Mouse (Mus musculus) skeletal muscle tissue, adult 2 months (tissue): ENCODE data around the gene Bub1.

Source experiments
- DNase-seq: peaks from one replicate; pipeline ENCODE4 v3.0.0-alpha.2; 2012; ENCODE audit warnings: low read depth, low spot score

Gene Bub1

DNA sequence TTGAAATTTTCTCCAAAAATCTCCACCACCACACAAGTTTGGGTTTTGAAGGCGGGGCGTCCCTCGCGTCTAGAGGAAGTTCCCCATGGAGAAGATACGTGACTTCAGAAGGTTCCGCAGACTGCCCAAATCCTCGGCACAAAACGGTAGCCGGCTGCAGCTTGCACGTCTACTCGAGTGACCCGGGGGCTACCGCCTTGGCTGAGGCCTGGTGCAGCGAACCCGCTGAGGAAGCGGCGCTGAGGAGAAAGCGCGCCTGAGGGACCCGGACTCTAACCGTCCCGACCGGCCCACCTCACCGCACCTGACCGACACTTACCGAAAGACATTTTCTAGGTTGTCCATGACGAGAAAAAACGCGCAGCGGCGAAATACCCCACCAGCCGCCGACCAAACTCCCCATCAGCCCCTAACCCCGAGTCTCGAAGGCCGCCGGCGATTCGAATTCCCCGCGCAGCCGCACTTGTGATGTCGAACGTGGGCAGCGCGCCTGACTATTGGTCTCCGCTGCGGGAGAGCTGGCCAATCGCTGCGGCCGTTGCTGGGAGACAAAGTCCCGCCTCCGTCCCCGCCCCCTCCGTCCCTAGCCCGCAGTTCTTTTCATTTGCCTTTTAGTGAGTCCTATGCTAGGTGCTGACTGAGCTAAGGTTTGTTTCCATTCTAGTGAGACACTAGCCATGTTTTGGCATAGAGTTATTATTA is at the start of gene Bub1:
Bub1 (minus strand) TSS at position 465 of the 702 bp plus-strand sequence.
- peak; percentile 90 for DNase-seq

GRCm38 (mm10) chr2:127881063-127881462 is 49.4 kb upstream of the Bub1 start:
- no peak for DNase-seq

- no peak for DNase-seq
These were observed 32.7 kb upstream of the Bub1 start for GRCm38 (mm10) chr2:127864381-127864780.

DNA sequence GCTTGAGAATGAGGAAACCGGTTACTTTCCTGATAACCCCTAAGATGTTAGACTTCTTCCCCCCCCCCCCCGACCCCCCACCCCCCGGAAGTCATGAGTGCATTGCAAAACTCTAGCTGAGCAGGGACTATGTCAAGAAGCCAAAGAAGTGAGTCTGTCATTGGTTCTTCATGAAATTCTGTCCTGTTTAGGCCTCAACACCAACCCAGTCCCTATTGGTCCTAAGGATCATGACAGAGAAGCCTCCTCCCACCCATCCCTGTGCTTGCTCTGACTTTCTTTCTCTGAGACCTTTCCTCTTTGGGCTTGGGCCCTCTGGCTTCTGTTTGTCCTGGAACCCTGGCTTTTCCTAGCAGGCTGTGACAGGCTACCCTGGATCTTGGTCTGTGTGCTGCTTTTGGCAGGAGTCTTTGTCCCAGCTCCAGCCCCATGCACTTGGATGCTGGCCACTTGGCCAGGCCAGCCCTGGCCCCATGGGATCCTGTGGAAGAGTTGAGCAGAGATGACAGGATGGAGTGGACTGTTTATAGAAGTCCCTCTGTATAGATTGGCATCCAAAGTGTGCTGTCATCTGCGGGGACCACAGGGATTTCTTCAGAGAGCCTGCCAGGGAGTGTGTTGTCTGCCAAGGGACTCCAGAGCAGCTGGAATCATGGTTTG is 22.8 kb upstream of the Bub1 start:
- peak; percentile 90 for DNase-seq

- DNase-seq, result peak; percentile 23
These were observed 18.7 kb upstream of the Bub1 start for GRCm38 (mm10) chr2:127850371-127850770.

DNA sequence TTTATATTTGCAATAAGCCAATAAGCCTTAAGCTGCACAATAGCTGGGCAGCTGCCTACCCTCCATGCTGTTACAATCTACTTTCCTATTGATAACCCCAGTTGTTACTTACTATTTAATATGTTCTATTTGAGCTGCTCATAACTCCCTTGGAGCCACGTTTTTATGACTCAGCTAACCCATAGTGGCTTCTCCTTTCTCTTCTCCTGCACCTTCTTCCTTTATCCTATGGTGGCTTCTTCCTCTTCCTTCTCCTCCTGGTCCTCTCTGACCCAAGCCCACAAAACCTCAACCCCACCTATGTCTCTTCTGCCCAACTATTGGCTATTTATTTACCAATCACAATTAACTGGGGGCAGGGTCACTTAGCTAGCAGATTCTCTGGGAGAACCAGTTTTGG is 14.9 kb upstream of the Bub1 start:
- DNase-seq, result no peak

- no peak for DNase-seq
These were observed 14.3 kb upstream of the Bub1 start for GRCm38 (mm10) chr2:127846008-127846407.

- DNase-seq, result peak; percentile 34
These were observed 13.8 kb upstream of the Bub1 start for GRCm38 (mm10) chr2:127845346-127845982.

GRCm38 (mm10) chr2:127842421-127842820 is 10.8 kb upstream of the Bub1 start:
- DNase-seq, result no peak

DNA sequence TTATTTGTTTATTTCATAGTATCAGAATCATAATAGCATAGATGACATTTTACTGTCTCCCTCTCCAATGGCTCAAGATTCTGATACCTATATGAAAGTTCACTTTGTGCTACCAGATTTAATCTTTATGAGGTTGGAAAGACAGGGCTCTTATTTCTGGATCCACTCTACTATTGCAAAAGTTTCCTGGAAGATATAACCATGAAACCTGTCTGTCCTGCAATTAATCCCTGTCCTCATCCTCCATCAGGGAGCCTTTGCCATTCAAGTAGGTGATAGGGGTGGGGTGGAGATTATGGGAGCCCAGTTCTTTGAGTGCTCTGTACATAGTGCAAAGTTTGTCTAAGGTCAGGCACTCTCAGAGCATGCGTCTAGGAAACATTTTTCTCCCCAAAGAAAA is 9.7 kb upstream of the Bub1 start:
- DNase-seq, result no peak

DNA sequence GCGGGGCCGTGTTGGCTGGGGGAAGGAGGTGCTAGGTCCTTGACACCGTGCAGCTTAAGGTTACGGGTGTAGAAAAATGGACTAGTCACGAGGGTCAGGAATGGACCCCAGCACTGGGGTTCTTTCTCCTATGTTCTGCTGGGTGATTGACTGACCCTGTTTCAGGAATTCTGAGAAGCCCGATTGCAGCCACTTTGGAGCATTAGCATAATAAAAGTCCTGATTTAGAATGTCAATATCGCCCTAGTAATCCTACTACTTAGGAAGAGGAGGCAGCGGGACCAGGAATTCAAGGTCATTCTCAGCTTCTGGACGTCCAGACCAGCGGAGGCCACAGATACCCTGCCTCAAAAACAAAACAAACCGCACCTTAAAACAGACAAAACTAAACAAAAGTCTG is 7.8 kb upstream of the Bub1 start:
- DNase-seq, result no peak

- no peak for DNase-seq
These were observed 6.9 kb upstream of the Bub1 start, which contains the start of gene Acoxl for GRCm38 (mm10) chr2:127838576-127838975. Gene Acoxl (plus strand): TSS chr2:127838876.

DNA sequence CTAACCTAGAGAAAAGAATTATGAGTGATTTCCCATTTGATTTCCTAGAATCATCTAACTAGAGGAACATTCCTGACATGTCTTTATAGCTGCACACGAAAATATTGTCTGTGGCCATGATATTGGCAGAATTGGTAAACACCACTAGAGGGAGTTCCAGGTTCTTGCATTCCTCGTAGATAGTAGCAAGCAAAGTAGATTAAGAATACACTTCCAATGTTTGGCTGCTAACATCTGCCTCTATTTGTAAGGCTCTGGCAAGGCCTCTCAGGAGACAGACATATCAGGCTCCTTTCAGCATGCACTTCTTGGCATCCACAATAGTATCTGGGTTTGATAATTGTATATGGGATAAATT is 1.1 kb upstream of the Bub1 start:
- no peak for DNase-seq

- DNase-seq, result no peak
These were observed 603 bp upstream of the Bub1 start for GRCm38 (mm10) chr2:127832103-127832832.

GRCm38 (mm10) chr2:127791919-127792603 is 39.6 kb downstream of the Bub1 start, which contains the start of gene Mtln:
Gene Mtln (minus strand): TSS chr2:127792488.
- peak; percentile 87 for DNase-seq

GRCm38 (mm10) chr2:127789651-127790270 is 41.9 kb downstream of the Bub1 start:
- no peak for DNase-seq

GRCm38 (mm10) chr2:127789138-127789537 is 42.5 kb downstream of the Bub1 start:
- no peak for DNase-seq

GRCm38 (mm10) chr2:127788440-127789116 is 43.1 kb downstream of the Bub1 start, which contains the start of gene Nphp1:
Gene Nphp1 (minus strand): TSS chr2:127788897.
- peak; percentile 78 for DNase-seq

- no peak for DNase-seq
These were observed 44.4 kb downstream of the Bub1 start for GRCm38 (mm10) chr2:127787226-127787625.

- DNase-seq, result no peak
These were observed 53.2 kb downstream of the Bub1 start for GRCm38 (mm10) chr2:127778451-127778850.
